Mouse (Mus musculus): ENCODE results near the gene Soga1. TPM values are rescaled to one million over a fixed set of nuclear protein-coding genes. Genes with fewer than 3 reads are reported as not detected.

Gene Soga1
- polyA plus RNA-seq, 1 experiment = not detected

GRCm38 (mm10) chr2:157060037-157060436, 19.0 kb downstream of the Soga1 start:
- Histone ChIP-seq H3K4me3 (ENCODE audit: insufficient read depth, low read depth, low read length) (no peak overlapping the region), H3K27ac (ENCODE audit: insufficient read depth, low read depth, low read length) (no peak overlapping the region), H3K4me1 (ENCODE audit: control insufficient read depth, insufficient read depth, low read length) (peaks cover 49% of the 10 kb centered on the region)
- TF ChIP-seq CTCF (IDR thresholded peaks at IDR 0.05; ENCODE audit: insufficient read depth, low read depth, low read length) (no peak), POLR2A (IDR thresholded peaks at IDR 0.05; ENCODE audit: insufficient read depth, low read depth, low read length) (no peak)
- WGBS = 94% methylated on average over 14 of the region's 14 CpGs

- WGBS = 62% methylated on average over 8 of the region's 8 CpGs
- H3K4me3 ChIP-seq (ENCODE audit: insufficient read depth, low read depth, low read length) = no peak overlapping the region
- H3K27ac ChIP-seq (ENCODE audit: insufficient read depth, low read depth, low read length) = peak overlapping the region; percentile 54; the same call in 1 of the 2 replicates
- TF ChIP-seq POLR2A (IDR thresholded peaks at IDR 0.05; ENCODE audit: insufficient read depth, low read depth, low read length) = no peak
- TF ChIP-seq CTCF (IDR thresholded peaks at IDR 0.05; ENCODE audit: insufficient read depth, low read depth, low read length) = no peak
- H3K4me1 ChIP-seq (ENCODE audit: control insufficient read depth, insufficient read depth, low read length) = peaks cover 49% of the 10 kb centered on the region
Observed at GRCm38 (mm10) chr2:157059166-157059565, 19.9 kb downstream of the Soga1 start.

GRCm38 (mm10) chr2:157058342-157058998, 20.6 kb downstream of the Soga1 start:
- no peak overlapping the region for H3K4me3 ChIP-seq (ENCODE audit: insufficient read depth, low read depth, low read length)
- 12% methylated on average over 18 of the region's 18 CpGs for WGBS
- peaks cover 48% of the 10 kb centered on the region for H3K4me1 ChIP-seq (ENCODE audit: control insufficient read depth, insufficient read depth, low read length)
- H3K27ac ChIP-seq (ENCODE audit: insufficient read depth, low read depth, low read length) = peak overlapping the region; percentile 54; the same call in 1 of the 2 replicates
- TF ChIP-seq POLR2A (IDR thresholded peaks at IDR 0.05; ENCODE audit: insufficient read depth, low read depth, low read length) = no peak
- no peak for TF ChIP-seq CTCF (IDR thresholded peaks at IDR 0.05; ENCODE audit: insufficient read depth, low read depth, low read length)

- H3K4me3 ChIP-seq (ENCODE audit: insufficient read depth, low read depth, low read length) = no peak overlapping the region
- WGBS = 76% methylated on average over 4 of the region's 4 CpGs
- H3K4me1 ChIP-seq (ENCODE audit: control insufficient read depth, insufficient read depth, low read length) = peaks cover 45% of the 10 kb centered on the region
- peak overlapping the region; percentile 16; the same call in 1 of the 2 replicates for H3K27ac ChIP-seq (ENCODE audit: insufficient read depth, low read depth, low read length)
- TF ChIP-seq POLR2A (IDR thresholded peaks at IDR 0.05; ENCODE audit: insufficient read depth, low read depth, low read length) (no peak), CTCF (IDR thresholded peaks at IDR 0.05; ENCODE audit: insufficient read depth, low read depth, low read length) (no peak)
Observed at GRCm38 (mm10) chr2:157057758-157058157, 21.3 kb downstream of the Soga1 start.

- H3K4me1 ChIP-seq (ENCODE audit: control insufficient read depth, insufficient read depth, low read length) = peaks cover 48% of the 10 kb centered on the region
- H3K4me3 ChIP-seq (ENCODE audit: insufficient read depth, low read depth, low read length) = no peak overlapping the region
- WGBS = 87% methylated on average over 3 of the region's 3 CpGs
- peak overlapping the region; percentile 16; the same call in 1 of the 2 replicates for H3K27ac ChIP-seq (ENCODE audit: insufficient read depth, low read depth, low read length)
- no peak for TF ChIP-seq POLR2A (IDR thresholded peaks at IDR 0.05; ENCODE audit: insufficient read depth, low read depth, low read length)
- no peak for TF ChIP-seq CTCF (IDR thresholded peaks at IDR 0.05; ENCODE audit: insufficient read depth, low read depth, low read length)
Observed at GRCm38 (mm10) chr2:157057186-157057585, 21.9 kb downstream of the Soga1 start.

GRCm38 (mm10) chr2:157055721-157056120, 23.3 kb downstream of the Soga1 start:
- Histone ChIP-seq H3K4me3 (ENCODE audit: insufficient read depth, low read depth, low read length) (no peak overlapping the region), H3K4me1 (ENCODE audit: control insufficient read depth, insufficient read depth, low read length) (peaks cover 56% of the 10 kb centered on the region), H3K27ac (ENCODE audit: insufficient read depth, low read depth, low read length) (no peak overlapping the region)
- WGBS = 75% methylated on average over 6 of the region's 6 CpGs
- TF ChIP-seq CTCF (IDR thresholded peaks at IDR 0.05; ENCODE audit: insufficient read depth, low read depth, low read length) = no peak
- TF ChIP-seq POLR2A (IDR thresholded peaks at IDR 0.05; ENCODE audit: insufficient read depth, low read depth, low read length) = no peak

GRCm38 (mm10) chr2:157054816-157055215, 24.2 kb downstream of the Soga1 start:
- no peak overlapping the region for H3K4me3 ChIP-seq (ENCODE audit: insufficient read depth, low read depth, low read length)
- TF ChIP-seq POLR2A (IDR thresholded peaks at IDR 0.05; ENCODE audit: insufficient read depth, low read depth, low read length) = no peak
- TF ChIP-seq CTCF (IDR thresholded peaks at IDR 0.05; ENCODE audit: insufficient read depth, low read depth, low read length) = no peak
- H3K27ac ChIP-seq (ENCODE audit: insufficient read depth, low read depth, low read length) = no peak overlapping the region
- 46% methylated on average over 5 of the region's 5 CpGs for WGBS
- H3K4me1 ChIP-seq (ENCODE audit: control insufficient read depth, insufficient read depth, low read length) = peaks cover 57% of the 10 kb centered on the region

- Histone ChIP-seq H3K4me1 (ENCODE audit: control insufficient read depth, insufficient read depth, low read length) (peaks cover 60% of the 10 kb centered on the region), H3K27ac (ENCODE audit: insufficient read depth, low read depth, low read length) (no peak overlapping the region), H3K4me3 (ENCODE audit: insufficient read depth, low read depth, low read length) (no peak overlapping the region)
- 50% methylated on average over 8 of the region's 8 CpGs for WGBS
- no peak for TF ChIP-seq POLR2A (IDR thresholded peaks at IDR 0.05; ENCODE audit: insufficient read depth, low read depth, low read length)
- no peak for TF ChIP-seq CTCF (IDR thresholded peaks at IDR 0.05; ENCODE audit: insufficient read depth, low read depth, low read length)
Observed at GRCm38 (mm10) chr2:157054297-157054696, 24.8 kb downstream of the Soga1 start.

GRCm38 (mm10) chr2:157053787-157054186, 25.3 kb downstream of the Soga1 start:
- TF ChIP-seq CTCF (IDR thresholded peaks at IDR 0.05; ENCODE audit: insufficient read depth, low read depth, low read length) (no peak), POLR2A (IDR thresholded peaks at IDR 0.05; ENCODE audit: insufficient read depth, low read depth, low read length) (no peak)
- peaks cover 58% of the 10 kb centered on the region for H3K4me1 ChIP-seq (ENCODE audit: control insufficient read depth, insufficient read depth, low read length)

More at GRCm38 (mm10) chr2:157053787-157054186, 25.3 kb downstream of the Soga1 start:
- H3K4me3 ChIP-seq (ENCODE audit: insufficient read depth, low read depth, low read length) = no peak overlapping the region
- no peak overlapping the region for H3K27ac ChIP-seq (ENCODE audit: insufficient read depth, low read depth, low read length)
- 78% methylated on average over 4 of the region's 4 CpGs for WGBS
